Mouse (Mus musculus): ENCODE data around the gene Calhm6. TPM values are rescaled to one million over a fixed set of nuclear protein-coding genes. Genes with fewer than 3 reads are reported as not detected.

Gene Calhm6
- polyA plus RNA-seq, 1 experiment from 2014 or later: 0.67 TPM

DNA sequence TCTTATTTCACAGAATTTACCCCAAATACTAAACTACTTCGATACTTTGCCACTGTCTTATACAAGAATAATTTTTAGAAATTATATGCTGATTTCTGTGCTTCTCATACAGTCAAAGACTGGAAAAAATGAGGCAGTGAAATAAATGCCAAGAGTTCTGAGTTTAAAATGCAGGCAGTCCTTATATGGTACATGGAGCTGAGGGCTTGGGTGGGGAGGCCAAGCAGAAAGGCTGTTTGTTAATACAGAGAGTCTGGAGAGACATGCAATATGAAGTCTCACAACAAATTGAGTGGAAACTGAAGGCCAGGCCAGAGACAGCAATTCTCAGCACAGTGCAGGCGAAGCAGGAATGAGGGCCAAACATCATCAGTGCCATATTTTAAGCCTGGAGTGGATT, 39.3 kb downstream of the Calhm6 start:
- no peak for ATAC-seq
- Histone ChIP-seq H3K9ac (ENCODE audit: low read depth, low read length) (no peak overlapping the region), H3K27me3 (ENCODE audit: control insufficient read depth, insufficient read depth, low read depth, low read length) (no peaks in the 10 kb centered on the region), H3K9me3 (replicated peaks; ENCODE audit: control insufficient read depth, low read length, poor library complexity, severe bottlenecking) (no peaks in the 10 kb centered on the region), H3K27ac (ENCODE audit: low read length) (no peak overlapping the region), H3K4me1 (ENCODE audit: control insufficient read depth, insufficient read depth, low read length) (no peaks in the 10 kb centered on the region), H3K36me3 (ENCODE audit: control insufficient read depth, insufficient read depth, low read length) (no peaks in the 10 kb centered on the region), H3K4me3 (ENCODE audit: low read depth, low read length) (no peak overlapping the region), H3K4me2 (ENCODE audit: low read length) (no peak overlapping the region)
- 89% methylated on average over 2 of the region's 2 CpGs for WGBS

DNA sequence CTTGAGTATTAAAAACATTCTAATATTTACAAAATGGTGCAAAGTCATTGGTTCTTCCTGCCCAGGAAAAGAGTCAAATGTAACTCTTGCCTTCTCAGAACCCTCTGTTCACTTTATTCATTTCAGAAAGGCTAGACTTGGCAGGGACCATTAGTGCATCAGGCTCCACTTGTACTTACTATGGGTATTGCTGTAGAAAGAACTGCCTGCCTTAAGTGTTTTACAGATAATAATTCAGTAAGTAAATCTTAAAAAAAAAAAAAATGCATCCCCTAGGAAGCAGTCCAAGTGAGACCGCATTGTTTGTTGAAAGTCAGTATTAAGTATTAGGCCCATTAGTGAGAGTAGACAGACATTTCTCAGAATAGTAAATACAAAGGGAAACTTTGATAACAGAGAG, 41.3 kb downstream of the Calhm6 start:
- Histone ChIP-seq H3K4me3 (ENCODE audit: low read depth, low read length) (no peak overlapping the region), H3K4me1 (ENCODE audit: control insufficient read depth, insufficient read depth, low read length) (no peaks in the 10 kb centered on the region), H3K36me3 (ENCODE audit: control insufficient read depth, insufficient read depth, low read length) (no peaks in the 10 kb centered on the region), H3K9me3 (replicated peaks; ENCODE audit: control insufficient read depth, low read length, poor library complexity, severe bottlenecking) (no peaks in the 10 kb centered on the region), H3K4me2 (ENCODE audit: low read length) (no peak overlapping the region), H3K27me3 (ENCODE audit: control insufficient read depth, insufficient read depth, low read depth, low read length) (no peaks in the 10 kb centered on the region), H3K9ac (ENCODE audit: low read depth, low read length) (no peak overlapping the region), H3K27ac (ENCODE audit: low read length) (no peak overlapping the region)
- no peak for ATAC-seq
- WGBS: 97% methylated on average over 1 of the region's 1 CpGs

Other genes with a start within 250 kb of the Calhm6 start
- gene Rsph4a, start 222.9 kb downstream of the Calhm6 start, polyA plus RNA-seq (2015; fragmentation: Nextera tagmentation; extraction: Ambion mirVana): 1.4 and 2.1 TPM in 2 replicates
- gene Zup1, start 176.7 kb downstream of the Calhm6 start, polyA plus RNA-seq (2015; fragmentation: Nextera tagmentation; extraction: Ambion mirVana): 18.8 and 23.1 TPM in 2 replicates
- 118 and 125 TPM in 2 replicates for gene Rwdd1, start 108.4 kb downstream of the Calhm6 start, polyA plus RNA-seq (2015; fragmentation: Nextera tagmentation; extraction: Ambion mirVana)
- gene Trappc3l, start 90.4 kb downstream of the Calhm6 start, polyA plus RNA-seq (2015; fragmentation: Nextera tagmentation; extraction: Ambion mirVana): not detected in 2 replicates
- not detected in 2 replicates for gene Calhm4, start 83.7 kb downstream of the Calhm6 start, polyA plus RNA-seq (2015; fragmentation: Nextera tagmentation; extraction: Ambion mirVana)
- gene Calhm5, start 31.5 kb downstream of the Calhm6 start, polyA plus RNA-seq (2015; fragmentation: Nextera tagmentation; extraction: Ambion mirVana): 0.69 and 0.92 TPM in 2 replicates
- gene Dse, start 79.7 kb upstream of the Calhm6 start, polyA plus RNA-seq (2015; fragmentation: Nextera tagmentation; extraction: Ambion mirVana): 6.1 and 6.7 TPM in 2 replicates
- gene Tspyl1, start 154.2 kb upstream of the Calhm6 start, polyA plus RNA-seq (2015; fragmentation: Nextera tagmentation; extraction: Ambion mirVana): 128 and 149 TPM in 2 replicates
- 406 and 423 TPM in 2 replicates for gene Tspyl4, start 169.5 kb upstream of the Calhm6 start, polyA plus RNA-seq (2015; fragmentation: Nextera tagmentation; extraction: Ambion mirVana)

Measured in midbrain, embryonic 16.5 days (tissue).